In genomic region chr6:50254723-50255184, GRCm38 (mm10) we compare ENCODE assay signal across 11 mouse cellular contexts. TPM values are rescaled to one million over a fixed set of nuclear protein-coding genes. Genes with fewer than 3 reads are reported as not detected.
A peak's percentile ranks its signal among the peaks of the same experiment; 100 is the strongest.
DNase-seq lines count a peak whose midpoint lies in the region; ATAC-seq lines count a peak whose summit lies in the region.
"Had no signal": no experiment of that assay in that cellular context is flagged by ENCODE, and none has a peak within 500 bp of the region (broad histone marks: within the 10 kb centered on the region; RNA-seq: fewer than 3 reads in every experiment).

No protein-coding gene starts in this region.

- no peak overlapping the region for H3K9ac ChIP-seq in kidney, embryonic 14.5 days (ENCODE audit: low read depth, low read length)
- no peak overlapping the region for H3K9ac ChIP-seq in liver, embryonic 15.5 days
- no peak overlapping the region for H3K9ac ChIP-seq in forebrain, embryonic 12.5 days
- H3K9ac ChIP-seq: embryonic facial prominence, embryonic 15.5 days; neural tube, embryonic 12.5 days had no signal

- no peak overlapping the region for H3K4me2 ChIP-seq in kidney, embryonic 14.5 days (replicated peaks; ENCODE audit: low read depth, low read length)
- peak overlapping the region; percentile 32 for H3K4me2 ChIP-seq in liver, embryonic 15.5 days
- no peak overlapping the region for H3K4me2 ChIP-seq in forebrain, embryonic 12.5 days
- H3K4me2 ChIP-seq: embryonic facial prominence, embryonic 15.5 days; neural tube, embryonic 12.5 days had no signal

- H3K27ac ChIP-seq in kidney, embryonic 14.5 days (ENCODE audit: low read depth, low read length) = no peak overlapping the region
- no peak overlapping the region for H3K27ac ChIP-seq in liver, embryonic 15.5 days (replicated peaks)
- no peak overlapping the region for H3K27ac ChIP-seq in forebrain, embryonic 12.5 days
- H3K27ac ChIP-seq: embryonic facial prominence, embryonic 15.5 days; neural tube, embryonic 12.5 days had no signal

- 64% methylated on average over 10 of the region's 10 CpGs for WGBS in kidney, embryonic 14.5 days
- 13% methylated on average over 10 of the region's 10 CpGs for WGBS in liver, embryonic 15.5 days (ENCODE audit: insufficient replicate concordance)
- 71% methylated on average over 10 of the region's 10 CpGs for WGBS in forebrain, embryonic 12.5 days

- H3K27me3 ChIP-seq in kidney, embryonic 14.5 days (ENCODE audit: control insufficient read depth, insufficient read depth, low read length) = no peaks in the 10 kb centered on the region
- H3K27me3 ChIP-seq in liver, embryonic 15.5 days = no peaks in the 10 kb centered on the region
- H3K27me3 ChIP-seq in forebrain, embryonic 12.5 days = no peaks in the 10 kb centered on the region
- H3K27me3 ChIP-seq: CH12.LX; embryonic facial prominence, embryonic 15.5 days; neural tube, embryonic 12.5 days had no signal

- peak; percentile 78 for DNase-seq in kidney, adult 11 months
- DNase-seq in frontal cortex, postnatal 36 days (ENCODE audit: low spot score in 2 of 2) = peak; percentile 56 to 60
- peak; percentile 76 for DNase-seq in heart, postnatal 4 days
- DNase-seq in ovary, postnatal 36 days (ENCODE audit: low spot score) = peak; percentile 56
- no peak for DNase-seq in embryo, embryonic 11 days

- H3K4me3 ChIP-seq in kidney, embryonic 14.5 days (ENCODE audit: low read length) = no peak overlapping the region
- no peak overlapping the region for H3K4me3 ChIP-seq in liver, embryonic 15.5 days (replicated peaks)
- H3K4me3 ChIP-seq in forebrain, embryonic 12.5 days (replicated peaks) = no peak overlapping the region
- H3K4me3 ChIP-seq: embryonic facial prominence, embryonic 15.5 days; neural tube, embryonic 12.5 days had no signal

- ATAC-seq in kidney, embryonic 14.5 days (ENCODE audit: low FRiP score, low TSS enrichment) = no peak
- ATAC-seq in liver, embryonic 15.5 days (ENCODE audit: insufficient read depth) = no peak
- no peak for ATAC-seq in forebrain, embryonic 12.5 days (ENCODE audit: low FRiP score)

- H3K4me1 ChIP-seq in kidney, embryonic 14.5 days (ENCODE audit: control insufficient read depth, insufficient read depth, low read length) = no peaks in the 10 kb centered on the region; the same call in 1 of the 2 replicates
- H3K4me1 ChIP-seq in liver, embryonic 15.5 days (replicated peaks) = 0 out of 2 replicates have a peak, but pooled peaks cover 6% of the 10 kb centered on the region
- H3K4me1 ChIP-seq in forebrain, embryonic 12.5 days = no peaks in the 10 kb centered on the region
- H3K4me1 ChIP-seq: neural tube, embryonic 12.5 days had no signal

- no peaks in the 10 kb centered on the region for H3K36me3 ChIP-seq in kidney, embryonic 14.5 days (ENCODE audit: control insufficient read depth, insufficient read depth, low read length)
- no peaks in the 10 kb centered on the region for H3K36me3 ChIP-seq in liver, embryonic 15.5 days (replicated peaks)
- H3K36me3 ChIP-seq in forebrain, embryonic 12.5 days (replicated peaks) = no peaks in the 10 kb centered on the region
- H3K36me3 ChIP-seq: embryonic facial prominence, embryonic 15.5 days; neural tube, embryonic 12.5 days had no signal

- no peaks in the 10 kb centered on the region for H3K9me3 ChIP-seq in kidney, embryonic 14.5 days (ENCODE audit: control insufficient read depth, low read length)
- no peaks in the 10 kb centered on the region for H3K9me3 ChIP-seq in liver, embryonic 15.5 days (replicated peaks)
- no peaks in the 10 kb centered on the region for H3K9me3 ChIP-seq in forebrain, embryonic 12.5 days
- H3K9me3 ChIP-seq: embryonic facial prominence, embryonic 15.5 days; neural tube, embryonic 12.5 days had no signal

RNA-seq across cellular contexts. Expression of gene Gsdme, which starts 8.9 kb away (rescaled TPM):
- polyA plus RNA-seq in kidney, embryonic 14.5 days (2014; fragmentation: Nextera tagmentation; extraction: Ambion mirVana) = 61.7 and 65.6 TPM in 2 replicates
- total RNA-seq in heart, postnatal 4 days (2021) = under 1 TPM; 0.57 to 0.61 TPM
- polyA plus RNA-seq in liver, embryonic 15.5 days (2015; fragmentation: Nextera tagmentation; extraction: Ambion mirVana) = 12.3 and 12.8 TPM in 2 replicates
- polyA plus RNA-seq in forebrain, embryonic 12.5 days (2016; fragmentation: Nextera tagmentation; extraction: Ambion mirVana) = 50.7 and 56.9 TPM in 2 replicates
